Mouse (Mus musculus) embryonic fibroblast, embryonic 13.5 days (primary cell): ENCODE measurements around the gene Rnaset2b. TPM values are rescaled to one million over a fixed set of nuclear protein-coding genes. Genes with fewer than 3 reads are reported as not detected.
"Not testable (repeated sequence)": the region's sequence is repeated elsewhere in the genome, so short reads cannot be mapped to it uniquely, and the experiment has no call there.

Experiments
- H3K27ac ChIP-seq: 2 replicates; pipeline ENCODE4 v1.5.1; 2012; ENCODE audit warnings: low read length, control low read depth, inconsistent platforms; ENCODE audit not compliant: insufficient read depth
- H3K4me1 ChIP-seq: 2 replicates; pipeline ENCODE4 v1.6.1; 2011; ENCODE audit warnings: low read length; ENCODE audit not compliant: control insufficient read depth, insufficient read depth
- H3K4me3 ChIP-seq: 2 replicates; pipeline ENCODE4 v1.5.1; 2011; ENCODE audit warnings: mild to moderate bottlenecking, control low read depth, low read length; ENCODE audit not compliant: insufficient read depth
- CTCF ChIP-seq: IDR thresholded peaks from 2 replicates; pipeline ENCODE4 v1.5.1; 2011; ENCODE audit warnings: mild to moderate bottlenecking, control low read depth, low read length, moderate library complexity, borderline replicate concordance; ENCODE audit not compliant: insufficient read depth
- POLR2A ChIP-seq: IDR thresholded peaks from 2 replicates; pipeline ENCODE4 v1.6.1; 2011; ENCODE audit warnings: low read depth, mild to moderate bottlenecking, control low read depth, low read length, moderate library complexity
- polyA plus RNA-seq: library from polyadenylated mRNA; stranded (reverse); fragments of >200 nt; gene quantifications from 2 replicates; pipeline ENCODE4 v1.2.4, GENCODE M21; 2011; ENCODE audit warnings: low read depth; ENCODE audit not compliant: missing spikeins, insufficient read length

The Rnaset2b gene
- polyA plus RNA-seq, 1 experiment = 166 TPM

DNA sequence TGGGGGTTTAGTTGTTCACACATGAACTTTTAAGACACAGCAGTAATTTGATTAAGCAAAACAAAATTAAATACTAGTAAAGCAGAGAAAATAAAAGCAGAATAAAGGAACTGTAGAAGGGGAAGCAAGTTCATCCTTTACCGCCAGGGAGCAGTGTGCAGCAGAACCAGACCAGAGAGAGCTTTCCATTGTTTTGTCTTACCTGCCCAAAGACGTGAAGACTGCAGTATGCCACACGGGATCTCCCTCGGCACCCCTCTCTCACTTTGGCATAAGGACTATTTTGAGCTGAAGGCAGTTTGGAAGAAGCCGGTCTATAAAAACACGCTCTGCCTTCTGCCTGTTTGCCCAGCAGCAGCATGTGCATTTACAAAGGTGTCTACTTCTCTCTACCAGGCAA lies 5.1 kb upstream of the Rnaset2b start:
- not testable (repeated sequence) for H3K4me3 ChIP-seq, H3K4me1 ChIP-seq, H3K27ac ChIP-seq
- 0 out of 2 replicates have a peak, but pooled peaks have one; percentile 27 for TF ChIP-seq CTCF

DNA sequence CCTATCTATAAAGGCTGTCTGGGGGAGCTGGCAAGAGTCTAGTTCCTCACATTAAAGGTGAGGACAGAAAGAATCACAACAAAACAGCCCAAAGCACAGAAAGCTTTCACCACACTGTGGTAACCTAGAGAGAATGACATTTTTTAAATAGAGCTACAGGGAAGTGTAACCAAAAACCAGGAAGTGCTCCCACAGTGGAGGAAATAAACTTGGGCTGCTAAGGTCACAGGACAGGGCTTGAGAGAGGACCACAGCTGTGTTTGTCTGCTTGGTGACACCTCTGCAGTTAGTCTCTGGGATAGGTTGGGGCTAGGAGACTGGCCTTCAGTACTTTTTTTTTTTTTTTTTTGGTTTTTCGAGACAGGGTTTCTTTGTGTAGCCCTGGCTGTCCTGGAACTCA lies 2.8 kb upstream of the Rnaset2b start:
- H3K4me3 ChIP-seq, H3K27ac ChIP-seq, H3K4me1 ChIP-seq: not testable (repeated sequence)

DNA sequence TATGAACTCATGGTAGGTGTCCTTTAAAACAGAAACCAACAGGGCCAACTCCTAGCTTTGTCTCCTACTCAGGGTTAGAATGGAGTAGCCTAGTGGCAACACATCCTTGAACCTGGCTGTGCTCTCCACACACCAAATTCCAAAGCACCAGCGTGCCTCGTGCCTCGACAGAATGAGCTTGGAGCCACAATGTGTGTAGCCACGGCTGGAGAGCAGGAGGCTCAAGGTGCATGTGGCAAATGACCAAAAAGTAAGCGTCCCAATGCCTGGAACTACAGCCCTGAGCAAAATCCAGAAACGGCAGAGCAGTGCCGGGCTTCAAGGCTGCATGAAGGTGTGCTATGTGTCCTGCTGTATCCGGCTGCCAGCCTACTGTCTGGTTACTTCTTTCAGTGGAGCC lies 804 bp downstream of the Rnaset2b start:
- not testable (repeated sequence) for H3K4me3 ChIP-seq, H3K27ac ChIP-seq, H3K4me1 ChIP-seq

DNA sequence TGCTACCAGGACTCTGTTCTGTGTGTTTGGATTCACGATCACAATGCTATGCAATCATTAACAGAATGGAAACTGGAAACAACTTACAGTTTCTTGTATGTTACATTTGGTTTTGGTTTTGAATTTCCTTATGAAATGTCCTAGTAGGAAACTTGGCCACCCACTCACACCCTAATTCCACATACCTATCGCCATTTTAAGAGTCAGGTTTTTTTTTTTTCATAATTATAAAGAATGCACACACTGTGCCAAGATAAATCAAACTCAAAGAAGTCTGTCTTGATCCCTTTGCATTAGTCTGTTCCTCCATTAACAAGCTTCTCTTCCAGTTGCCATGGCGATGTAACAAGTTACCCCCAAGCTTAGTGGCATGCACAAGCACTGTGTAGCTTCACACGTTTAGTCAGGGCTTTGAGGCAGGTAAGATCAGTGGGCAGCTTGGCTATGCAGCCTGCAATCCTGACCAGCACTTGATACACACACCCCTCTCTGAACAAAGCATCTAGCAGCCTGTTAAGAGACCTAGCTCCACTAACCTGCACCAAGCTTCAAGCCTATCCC lies 2.5 kb downstream of the Rnaset2b start:
- not testable (repeated sequence) for H3K4me3 ChIP-seq, H3K4me1 ChIP-seq, H3K27ac ChIP-seq

DNA sequence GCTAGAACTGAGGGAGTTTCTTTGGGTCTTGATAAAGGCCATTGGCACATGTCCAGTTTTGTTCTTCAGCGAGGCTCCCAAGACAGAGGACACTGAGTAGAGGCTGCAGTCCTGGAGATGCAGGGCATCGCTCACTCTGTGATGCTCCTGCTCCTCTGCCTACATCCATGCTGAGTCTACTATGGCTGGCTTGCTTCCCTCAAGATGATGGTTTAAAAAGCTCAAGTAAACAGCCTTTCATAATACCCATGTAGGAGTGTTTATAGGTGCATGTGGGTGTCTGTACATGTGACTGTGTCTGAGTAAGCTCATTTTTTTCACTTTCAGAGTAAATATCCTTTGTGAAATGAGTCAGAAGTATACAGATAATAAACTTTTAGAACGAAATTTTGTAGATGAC lies 4.6 kb downstream of the Rnaset2b start:
- H3K27ac ChIP-seq, H3K4me1 ChIP-seq, H3K4me3 ChIP-seq: not testable (repeated sequence)

DNA sequence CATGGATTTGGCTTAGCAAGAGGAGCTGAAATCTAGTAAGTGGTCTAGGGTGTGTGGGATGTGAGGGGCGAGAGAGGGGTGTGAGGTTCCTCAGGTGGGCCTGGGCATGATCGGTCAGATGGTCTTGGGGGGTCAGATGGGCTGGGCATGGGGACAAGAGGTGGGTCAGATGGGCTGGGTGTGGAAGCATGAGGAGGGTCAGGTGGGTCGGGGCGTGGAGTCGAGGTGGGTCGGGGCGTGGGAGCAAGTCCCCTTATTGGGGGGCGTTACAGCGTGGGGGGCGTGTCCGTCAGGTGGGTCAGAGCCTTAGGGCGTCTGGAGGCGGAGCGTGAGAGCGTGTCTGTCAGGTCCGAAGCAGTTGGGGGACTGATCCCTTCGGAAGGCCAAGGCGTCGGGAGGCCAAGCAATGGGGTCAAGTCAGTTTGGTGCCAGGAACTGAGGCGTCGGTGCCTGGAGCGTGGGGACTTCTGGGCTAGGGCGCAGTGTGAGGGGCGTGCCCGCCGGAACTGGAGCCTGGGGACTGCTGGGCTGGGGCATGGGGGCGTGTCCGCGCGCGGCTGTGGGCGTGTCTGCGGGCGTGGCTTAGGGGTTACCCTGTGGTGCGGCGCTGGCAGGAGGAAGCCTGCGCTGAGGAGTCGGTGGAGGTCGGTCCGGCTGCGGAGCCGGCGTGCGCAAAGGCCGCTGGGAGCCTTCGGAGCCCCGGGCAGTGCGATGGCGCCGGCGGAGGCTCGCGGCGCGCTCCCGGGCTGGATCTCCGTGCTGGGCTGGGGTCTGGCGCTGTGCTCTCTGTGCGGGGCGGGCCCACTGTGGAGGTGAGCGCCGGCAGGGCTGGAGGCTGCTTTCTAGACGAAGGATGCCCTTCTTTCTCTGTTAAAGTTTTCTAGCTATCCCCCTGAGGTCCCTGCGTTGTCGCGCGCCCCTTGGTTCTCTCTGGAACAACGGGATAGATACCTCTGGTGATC lies 8.1 kb downstream of the Rnaset2b start, which contains the start of gene Gm49721:
Gm49721 (plus strand) TSS at position 618 of the 962 bp plus-strand sequence.
- H3K27ac ChIP-seq, H3K4me1 ChIP-seq: not testable (repeated sequence)
- peak; percentile 14; the same call in 1 of the 2 replicates for TF ChIP-seq POLR2A
- H3K4me3 ChIP-seq = peak within 1 kb of the TSS; percentile 71

DNA sequence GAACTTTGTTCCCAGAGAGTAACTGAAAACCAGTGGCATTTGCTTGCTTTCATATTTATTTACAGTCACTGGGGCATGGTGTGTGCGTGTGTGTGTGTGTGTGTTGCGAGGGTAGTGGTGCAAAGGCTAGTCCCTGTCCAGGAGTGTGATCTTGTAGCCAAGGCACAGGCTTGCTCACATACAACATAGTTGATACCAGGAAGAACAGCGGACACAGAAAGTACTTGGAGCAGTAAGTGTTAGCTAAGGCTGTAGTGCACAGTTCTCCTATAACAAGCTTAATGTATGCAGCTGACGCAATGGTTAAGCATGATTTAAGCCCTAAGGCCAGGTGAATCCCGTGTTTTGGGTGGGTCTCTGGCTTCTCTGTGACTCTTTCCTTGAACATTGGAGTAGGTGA lies 8.9 kb downstream of the Rnaset2b start:
- H3K4me1 ChIP-seq, H3K27ac ChIP-seq: not testable (repeated sequence)
- peak overlapping the region; percentile 71 for H3K4me3 ChIP-seq

DNA sequence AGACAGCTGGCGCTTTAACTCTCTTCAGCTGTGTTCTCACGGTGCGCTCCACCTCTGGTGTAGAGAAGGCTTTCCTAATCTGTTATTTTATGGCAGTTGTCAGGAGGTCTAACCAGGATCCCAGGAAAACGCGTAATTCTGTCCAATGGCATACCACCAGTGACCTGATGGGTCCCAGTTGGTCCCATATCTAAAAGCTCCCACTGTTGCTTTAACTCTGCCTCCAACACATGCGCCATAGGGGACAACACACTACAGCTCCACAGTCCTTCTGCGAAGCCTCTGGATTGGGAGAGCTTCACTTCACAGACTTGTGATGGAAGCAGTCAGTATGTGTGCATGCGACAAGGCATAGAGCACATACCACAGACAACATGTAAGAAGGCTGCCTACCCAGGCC lies 9.7 kb downstream of the Rnaset2b start:
- not testable (repeated sequence) for H3K4me3 ChIP-seq, H3K4me1 ChIP-seq, H3K27ac ChIP-seq

DNA sequence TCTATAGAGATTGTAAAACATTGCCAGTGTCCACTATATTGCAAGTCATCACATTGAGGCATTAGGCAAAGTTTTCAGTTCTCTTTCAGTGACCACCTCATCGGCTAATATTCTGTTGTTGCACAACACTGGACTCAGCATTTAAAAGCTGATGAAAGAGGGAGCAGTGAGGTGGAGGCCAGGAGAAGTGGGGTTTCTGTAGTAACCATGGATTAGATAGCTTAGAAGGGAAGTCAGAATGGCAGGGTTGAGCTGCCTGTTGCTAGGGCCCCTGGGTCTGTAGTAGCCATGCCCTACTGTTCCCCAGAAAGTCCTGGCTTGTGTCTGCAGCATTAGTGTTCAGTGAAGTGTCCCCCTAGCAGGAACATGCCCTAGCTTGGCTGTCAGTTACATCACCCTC lies 15.7 kb downstream of the Rnaset2b start:
- H3K4me1 ChIP-seq, H3K4me3 ChIP-seq, H3K27ac ChIP-seq: not testable (repeated sequence)

DNA sequence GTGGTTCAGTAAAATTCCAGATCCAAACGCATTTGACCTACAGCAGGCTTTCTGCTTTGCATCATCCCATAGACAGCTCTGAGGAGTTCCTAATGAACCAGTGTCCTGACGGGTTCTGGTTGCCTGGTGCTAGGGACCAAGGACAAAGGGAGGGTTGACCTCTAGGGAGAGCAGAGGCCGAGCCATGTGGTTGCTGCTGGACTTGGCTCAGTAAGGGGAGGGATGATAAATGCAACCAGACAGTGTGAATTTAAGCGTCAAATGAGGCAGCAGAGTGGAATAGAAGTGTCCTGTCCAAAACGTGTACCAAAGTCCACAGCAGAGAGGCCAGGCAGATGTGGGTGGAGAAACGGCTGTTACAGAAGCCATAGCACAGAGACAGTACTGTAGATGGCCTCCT lies 25.1 kb downstream of the Rnaset2b start:
- not testable (repeated sequence) for H3K27ac ChIP-seq, H3K4me1 ChIP-seq, H3K4me3 ChIP-seq

DNA sequence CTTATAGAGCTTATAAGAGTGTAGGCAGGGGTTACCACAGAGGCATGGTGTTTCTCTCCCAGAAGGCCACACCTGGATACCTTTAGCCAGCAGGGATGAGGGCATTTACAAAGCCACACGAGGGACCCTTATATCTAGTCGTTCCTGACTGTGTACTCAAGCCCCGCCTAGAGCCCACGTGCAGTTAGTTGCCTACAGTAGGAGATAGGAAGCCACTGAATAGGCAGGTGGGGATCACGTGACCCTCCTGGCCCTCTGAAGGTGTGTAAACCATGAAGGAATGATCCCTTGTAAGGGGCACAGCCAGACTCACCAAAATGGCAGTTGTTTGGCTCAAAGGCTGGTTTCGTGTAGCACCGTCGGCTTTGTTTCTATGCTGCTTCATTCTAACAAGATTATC lies 26.4 kb downstream of the Rnaset2b start:
- not testable (repeated sequence) for H3K4me1 ChIP-seq, H3K27ac ChIP-seq

DNA sequence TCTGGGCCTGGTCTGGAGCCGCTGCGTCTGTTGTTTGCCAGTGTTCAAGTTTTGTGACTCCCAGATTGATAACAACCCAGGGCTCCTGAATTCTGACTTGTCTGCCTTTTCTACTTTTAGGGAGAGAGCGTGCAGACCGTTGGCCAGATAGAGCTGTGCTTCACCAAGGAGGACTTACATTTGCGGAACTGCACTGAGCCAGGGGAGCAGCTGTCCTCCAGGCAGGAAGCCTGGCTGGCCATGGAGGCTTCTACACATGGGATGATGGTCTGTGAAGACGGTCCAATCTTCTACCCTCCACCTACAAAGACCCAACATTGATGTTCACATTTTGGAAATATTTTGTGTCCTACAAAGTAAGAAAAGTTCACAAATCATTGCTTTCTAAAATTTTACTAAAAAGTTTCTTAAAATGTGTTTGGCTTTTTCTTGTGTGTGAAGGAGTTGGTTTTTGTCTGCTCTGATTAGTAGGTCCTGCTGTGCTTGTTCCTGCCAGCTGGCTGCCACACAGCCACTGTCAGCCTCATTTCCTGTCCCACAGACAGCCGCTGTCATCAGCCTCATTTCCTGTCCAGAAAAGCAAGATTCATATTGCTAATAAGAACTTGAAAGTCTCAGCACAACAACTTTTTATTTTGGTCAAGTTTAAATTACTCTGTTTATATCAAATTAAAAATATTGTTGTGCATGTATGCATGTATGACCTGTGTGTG lies 27.5 kb downstream of the Rnaset2b start:
- not testable (repeated sequence) for H3K4me1 ChIP-seq, H3K27ac ChIP-seq, H3K4me3 ChIP-seq

More for the DNA sequence above, 26.4 kb downstream of the Rnaset2b start:
- H3K4me3 ChIP-seq = not testable (repeated sequence)

DNA sequence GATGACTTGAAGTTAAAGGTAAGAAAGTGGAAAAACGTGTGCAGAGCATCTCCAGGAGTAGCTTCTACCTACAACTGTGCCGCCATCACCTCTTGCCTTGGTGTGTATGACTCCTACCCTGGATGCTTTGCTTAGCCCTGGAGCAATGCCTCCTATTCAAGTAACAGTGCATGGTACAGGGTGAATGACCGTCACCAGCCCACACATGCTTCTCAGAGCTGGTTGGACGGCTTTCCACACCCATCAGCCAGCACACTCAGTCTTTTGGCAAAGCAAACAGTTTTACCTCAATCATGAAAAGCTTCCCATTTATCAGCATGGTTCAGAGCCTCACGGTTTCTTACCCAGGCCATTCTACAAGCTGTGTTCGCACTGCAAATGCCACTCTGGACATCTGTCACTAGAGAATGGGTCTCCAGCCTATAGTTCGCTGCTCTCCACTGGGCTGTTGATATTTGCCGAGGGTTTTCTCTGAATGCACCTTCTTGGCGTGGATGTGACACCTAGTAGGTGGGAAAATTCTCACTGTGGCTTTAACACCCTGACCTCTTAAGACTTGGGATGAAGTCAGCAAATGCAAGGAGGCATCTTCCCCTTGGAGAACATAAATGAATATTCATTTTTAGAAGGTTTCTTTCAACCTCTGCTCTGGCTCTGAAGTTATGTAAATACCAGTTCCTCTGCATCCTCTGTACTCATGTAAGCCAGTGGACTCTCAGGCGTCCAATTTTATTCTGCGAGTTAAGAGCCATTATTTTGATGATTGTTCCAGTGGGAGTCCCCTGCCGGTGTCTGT lies 31.6 kb downstream of the Rnaset2b start:
- not testable (repeated sequence) for H3K4me1 ChIP-seq, H3K27ac ChIP-seq, H3K4me3 ChIP-seq

DNA sequence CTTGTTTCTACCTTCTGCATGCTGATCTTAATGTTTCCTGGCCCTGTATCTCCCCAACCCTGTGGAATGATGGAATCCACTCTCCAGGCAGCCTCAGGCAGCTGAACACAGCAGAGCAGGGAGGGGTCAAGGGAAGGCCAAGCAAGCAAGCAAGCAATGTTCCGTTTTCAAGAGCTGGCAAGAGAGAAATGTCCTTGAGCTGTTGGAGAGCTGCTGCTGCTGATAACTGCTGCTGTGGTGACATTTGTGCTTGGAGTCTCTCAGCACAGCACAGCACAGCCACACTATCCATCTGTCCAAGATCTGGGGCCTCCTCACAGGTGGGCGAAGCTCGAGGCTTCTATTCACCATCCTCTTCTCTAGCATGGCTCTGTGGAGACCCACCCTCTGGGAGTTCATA lies 33.0 kb downstream of the Rnaset2b start:
- H3K27ac ChIP-seq, H3K4me3 ChIP-seq, H3K4me1 ChIP-seq: not testable (repeated sequence)

DNA sequence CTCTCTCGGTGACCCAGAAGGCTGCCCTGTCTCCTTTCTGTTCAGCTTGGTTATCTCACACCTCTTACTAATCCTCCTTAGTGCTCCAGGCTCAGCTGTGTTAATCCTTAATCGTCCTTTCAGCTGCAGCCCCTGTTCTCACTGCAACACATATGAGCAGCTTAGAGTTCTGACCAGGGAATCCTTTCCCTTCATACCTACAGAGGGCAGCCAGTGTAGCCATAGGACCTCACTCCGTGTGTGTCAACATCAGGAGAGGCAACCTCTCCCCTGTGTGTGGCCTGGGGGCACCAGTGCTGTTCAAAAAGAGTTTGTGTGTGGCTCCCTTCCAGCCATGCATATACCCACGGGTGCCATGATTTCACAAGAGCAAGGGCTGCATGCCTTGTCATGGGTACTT lies 35.2 kb downstream of the Rnaset2b start:
- not testable (repeated sequence) for H3K4me1 ChIP-seq, H3K27ac ChIP-seq, H3K4me3 ChIP-seq
